Mouse (Mus musculus) mouse embryonic stem cell (cell line): ENCODE measurements around the gene Gm36864.

Source experiments
- in situ Hi-C, 2 experiments: fragments of 300-500 bp; cut with MboI; formaldehyde crosslinking; loops; 1 replicate in 1 of 2; 3 replicates in 1 of 2; pipeline ENCODE4 v1.14.3; 2019 to 2020; ENCODE audit warnings: low sequenced_read_pairs in 2 of 2, low pct_unique_long_range_greater_than_20kb in 1 of 2, mixed read lengths in 1 of 2; ENCODE audit not compliant: unreplicated experiment in 1 of 2

The Gm36864 gene

DNA sequence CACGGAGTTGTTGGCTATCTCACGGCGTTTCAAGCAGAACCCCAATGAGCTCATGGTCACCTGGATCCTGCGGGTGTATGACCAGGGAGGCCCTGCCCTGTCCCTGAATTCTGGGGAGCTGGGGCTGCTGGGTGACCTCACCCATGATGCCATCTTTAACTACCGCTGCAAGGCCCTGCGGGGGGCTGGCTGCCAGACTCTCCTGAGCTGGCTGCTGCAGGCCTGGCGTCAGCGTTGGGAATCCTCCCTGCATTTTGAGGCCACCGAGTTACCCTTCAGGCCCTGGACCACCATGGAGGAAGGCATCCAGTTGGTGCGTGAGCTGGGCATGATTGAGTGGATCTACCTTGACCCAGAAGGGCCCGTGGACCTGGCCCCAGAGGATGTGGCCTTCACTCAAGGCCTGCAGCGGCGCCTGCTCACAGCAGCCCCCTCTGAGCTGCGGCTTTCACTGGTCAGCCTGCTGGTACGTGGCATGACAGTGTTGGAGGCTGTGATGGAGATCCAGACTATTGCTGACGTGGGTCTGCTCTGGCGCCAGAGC is 14.8 kb downstream of the Gm36864 start:
- in situ Hi-C loops = loop anchor here in 1 of 2 experiments (25.0 kb wide), 1 partner anchor 386 kb away; no protein-coding TSS in a partner anchor

DNA sequence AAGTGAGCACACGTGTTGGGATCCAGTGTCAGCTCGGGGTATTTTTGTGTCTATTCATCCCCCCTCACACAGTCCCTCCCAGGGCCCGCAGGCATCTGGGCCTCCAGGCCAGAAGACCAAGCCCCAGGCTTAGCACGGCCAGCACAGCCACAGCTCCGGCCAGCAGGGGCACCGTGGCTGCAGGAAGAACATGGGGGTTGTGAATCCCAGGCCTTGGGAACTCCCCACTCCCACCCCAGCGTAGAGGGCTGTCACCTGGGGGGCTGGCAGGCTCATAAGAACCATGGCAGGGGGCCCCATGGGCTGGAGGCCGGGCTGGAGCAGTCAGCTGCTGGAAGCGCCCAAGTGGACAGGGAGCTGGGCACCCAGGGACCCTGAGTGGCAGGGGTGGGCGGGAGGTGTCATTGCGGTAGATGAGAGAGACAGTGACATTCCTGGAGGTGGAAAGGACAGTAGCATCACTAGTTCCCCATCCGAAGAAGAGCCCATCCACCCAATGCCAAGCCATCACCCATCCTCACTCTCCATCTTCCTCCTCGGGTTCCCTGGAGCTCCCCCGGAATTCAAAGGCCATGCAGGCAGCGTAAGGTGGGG is 17.1 kb downstream of the Gm36864 start:
- in situ Hi-C loops = loop anchor here in 1 of 2 experiments (25.0 kb wide), 1 partner anchor 384 kb away; no protein-coding TSS in a partner anchor

DNA sequence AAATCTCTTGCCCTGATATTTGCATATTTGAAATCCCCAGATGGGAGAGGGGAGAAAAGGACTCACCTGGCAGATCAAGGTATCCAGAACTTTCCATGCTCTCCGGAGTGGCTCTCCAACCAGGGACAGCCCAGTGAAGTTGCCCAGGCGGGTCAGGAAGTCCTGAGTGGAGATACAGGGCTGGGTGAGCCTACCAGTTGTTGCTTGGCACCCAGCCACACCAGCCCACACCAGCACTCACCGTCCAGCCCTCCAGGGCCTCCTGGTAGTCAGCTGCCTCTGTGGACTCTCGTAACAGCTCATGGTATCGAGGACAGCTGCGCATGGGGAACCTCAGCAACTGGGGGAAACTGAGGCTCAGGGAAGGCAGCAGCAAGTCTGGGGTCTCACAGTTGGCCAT is 19.0 kb downstream of the Gm36864 start:
- in situ Hi-C loops = loop anchor here in 1 of 2 experiments (25.0 kb wide), 1 partner anchor 382 kb away; no protein-coding TSS in a partner anchor

DNA sequence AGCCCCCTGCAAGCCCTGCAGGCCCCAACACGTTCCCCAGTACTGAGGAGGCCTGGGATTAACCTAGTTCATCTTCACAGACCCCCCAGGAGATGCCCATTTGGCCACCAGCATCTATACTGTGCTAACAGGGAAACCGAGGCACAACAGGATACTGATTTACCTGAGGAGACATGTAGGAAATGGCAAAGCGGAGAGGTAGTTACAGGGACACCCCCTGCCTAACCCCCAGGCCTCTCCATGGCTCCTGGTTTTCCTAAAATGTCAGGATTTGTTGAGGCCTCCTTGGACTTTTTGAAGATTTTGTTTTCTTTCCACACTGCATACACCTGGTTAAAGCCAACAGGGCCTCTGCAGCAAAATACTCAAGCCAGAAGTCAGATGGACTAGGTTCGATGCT is 21.3 kb downstream of the Gm36864 start, which contains the start of gene Acp4:
TSS of gene Acp4 (minus strand) at position 101 of the 400 bp plus-strand sequence.
- in situ Hi-C loops = loop anchor here in 1 of 2 experiments (25.0 kb wide), 1 partner anchor 380 kb away; no protein-coding TSS in a partner anchor

DNA sequence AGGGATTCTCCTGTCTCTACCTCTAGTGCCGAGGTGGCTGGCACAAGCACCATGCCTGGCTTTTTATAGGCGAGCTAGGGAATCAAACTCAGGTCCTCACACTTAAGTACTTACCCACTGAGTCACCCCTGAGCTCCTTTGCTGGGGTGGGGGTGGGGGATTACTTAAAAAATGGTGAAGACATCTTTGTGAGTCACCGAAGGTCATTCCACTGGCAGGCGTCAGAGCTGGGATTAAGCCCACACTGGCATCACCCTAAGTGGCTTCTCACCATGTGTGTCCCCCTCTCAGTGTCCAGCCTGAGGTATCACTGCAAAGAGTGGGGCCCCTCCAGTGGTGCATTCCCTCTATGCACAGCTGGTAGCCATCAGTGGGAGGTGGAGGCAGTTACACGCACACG is 24.4 kb downstream of the Gm36864 start:
- in situ Hi-C loops = loop anchor here in 1 of 2 experiments (5.0 to 25.0 kb wide), 2 partner anchors 57 to 377 kb away; no protein-coding TSS in a partner anchor

DNA sequence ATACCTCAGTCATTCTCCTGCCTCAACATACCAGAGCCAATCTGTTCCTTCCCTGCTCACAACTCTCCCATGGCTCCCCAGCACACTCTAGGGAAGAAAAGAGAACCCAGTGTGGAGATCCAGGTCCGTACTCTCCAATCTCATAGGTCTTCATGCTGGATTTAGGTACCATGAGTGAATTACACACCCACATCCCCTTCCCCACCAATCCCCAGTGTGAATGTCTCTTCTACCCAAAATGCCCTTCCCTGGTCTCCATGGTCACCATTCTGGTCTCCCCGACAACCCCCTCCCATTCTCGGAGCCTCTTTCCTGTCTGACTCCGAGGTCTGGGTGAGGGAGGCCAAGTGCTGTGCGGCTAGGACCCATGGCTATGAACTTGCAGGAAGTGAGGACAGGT is 25.2 kb downstream of the Gm36864 start, which contains the start of gene Gm15517:
TSS of gene Gm15517 (plus strand) at position 301 of the 400 bp plus-strand sequence.
- in situ Hi-C loops = loop anchor here in 1 of 2 experiments (5.0 to 25.0 kb wide), 2 partner anchors 56 to 376 kb away; no protein-coding TSS in a partner anchor

DNA sequence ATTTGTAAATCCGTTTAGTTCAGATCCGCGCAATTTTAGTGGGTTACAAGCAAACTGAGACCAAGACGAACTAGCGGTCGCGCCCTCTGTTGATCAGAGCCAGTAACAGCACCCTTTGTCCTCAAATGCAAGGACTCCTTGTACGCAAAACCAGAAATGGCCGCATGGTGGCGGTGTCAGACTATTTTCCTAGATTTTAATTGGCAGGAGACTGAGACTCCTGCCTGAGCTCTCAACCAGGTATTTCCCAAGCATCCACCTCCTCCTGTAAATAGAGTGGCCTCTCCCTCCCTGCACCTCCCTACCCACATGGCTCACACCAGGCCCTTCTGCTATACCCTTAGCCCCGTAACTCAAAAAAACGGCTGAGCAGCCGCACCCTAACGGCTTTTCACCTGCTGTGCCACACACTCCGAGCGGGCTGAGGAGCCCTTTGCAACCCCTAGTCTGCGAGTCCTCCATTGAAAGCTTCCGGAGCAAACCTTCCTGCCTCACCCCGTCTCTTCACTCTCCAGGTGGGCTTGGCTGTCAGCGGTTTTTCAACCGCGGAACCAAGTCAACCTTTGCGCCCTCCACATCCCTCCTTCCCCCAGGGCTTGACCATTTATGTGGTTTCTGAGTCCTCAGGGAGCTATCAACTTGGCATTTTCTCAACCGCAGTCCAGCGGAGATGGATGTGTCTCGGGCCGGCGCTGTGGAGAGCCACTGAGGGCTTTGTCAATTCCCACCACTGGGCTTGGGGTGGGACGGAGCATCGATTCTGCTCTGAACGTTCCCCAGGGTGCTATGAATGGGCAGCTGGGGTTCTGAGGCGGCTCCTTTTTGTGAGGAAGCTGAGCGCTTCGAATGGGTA is 27.0 kb downstream of the Gm36864 start:
- in situ Hi-C loops = loop anchor here in 1 of 2 experiments (5.0 to 25.0 kb wide), 2 partner anchors 54 to 374 kb away; no protein-coding TSS in a partner anchor

DNA sequence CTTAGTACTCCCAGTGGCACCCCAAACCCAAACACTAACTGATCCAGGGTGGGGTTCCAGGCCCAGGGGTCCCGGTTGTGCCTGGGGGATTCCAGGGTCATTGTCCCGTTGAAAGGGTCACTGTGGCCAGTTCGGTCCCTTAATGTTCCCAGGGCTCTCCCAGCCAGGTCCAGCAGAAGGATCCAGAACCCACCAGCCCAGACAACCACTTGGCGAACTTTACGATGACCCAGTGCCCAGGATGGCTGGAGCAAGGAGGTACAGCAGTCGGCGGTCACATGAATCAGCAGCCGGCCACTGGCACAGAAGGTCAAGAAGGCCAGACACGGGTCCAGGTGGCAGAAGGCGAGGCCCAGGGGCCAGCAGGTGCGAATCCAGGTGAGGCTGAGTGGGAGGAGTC is 32.1 kb downstream of the Gm36864 start:
- in situ Hi-C loops = loop anchor here in 1 of 2 experiments (25.0 kb wide), 1 partner anchor 369 kb away; no protein-coding TSS in a partner anchor

DNA sequence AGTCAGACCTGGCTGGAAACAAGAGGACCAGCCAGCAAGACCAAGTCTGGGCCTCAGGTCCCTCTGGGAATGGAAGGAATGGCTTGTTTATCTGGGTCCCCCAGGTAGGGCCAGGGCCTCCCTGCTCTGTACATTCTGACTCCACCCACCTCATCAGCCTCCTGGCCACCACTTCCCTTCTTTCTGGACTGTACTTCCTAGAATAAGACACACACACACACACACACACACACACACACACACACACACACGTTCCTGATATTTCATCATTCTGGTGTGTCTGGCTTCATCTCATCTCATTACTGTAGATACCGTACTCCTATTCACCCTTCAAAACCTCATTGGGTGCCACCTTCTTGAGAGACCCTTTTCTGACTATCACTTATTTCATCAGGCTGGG is 33.4 kb downstream of the Gm36864 start:
- in situ Hi-C loops = loop anchor here in 1 of 2 experiments (25.0 kb wide), 1 partner anchor 368 kb away; no protein-coding TSS in a partner anchor

DNA sequence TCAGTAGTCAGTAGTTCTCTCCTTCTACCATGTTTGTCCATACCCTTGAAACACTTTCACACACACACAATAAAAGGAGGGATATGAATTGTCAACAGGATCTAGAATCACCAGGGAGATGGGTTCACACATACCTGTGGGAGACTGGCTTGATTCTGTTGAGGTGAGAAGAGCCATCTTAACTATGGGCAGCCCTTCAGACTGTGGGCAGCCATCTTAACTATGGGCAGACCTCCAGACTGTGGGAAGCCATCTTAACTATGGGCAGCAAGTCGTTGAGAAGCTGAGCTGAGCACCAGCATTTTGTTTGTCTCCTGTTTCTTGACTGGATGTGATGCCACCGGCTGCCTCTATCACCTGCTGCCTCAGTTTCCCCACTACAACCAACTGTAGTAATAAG is 35.3 kb downstream of the Gm36864 start:
- in situ Hi-C loops = loop anchor here in 1 of 2 experiments (25.0 kb wide), 1 partner anchor 366 kb away; no protein-coding TSS in a partner anchor

DNA sequence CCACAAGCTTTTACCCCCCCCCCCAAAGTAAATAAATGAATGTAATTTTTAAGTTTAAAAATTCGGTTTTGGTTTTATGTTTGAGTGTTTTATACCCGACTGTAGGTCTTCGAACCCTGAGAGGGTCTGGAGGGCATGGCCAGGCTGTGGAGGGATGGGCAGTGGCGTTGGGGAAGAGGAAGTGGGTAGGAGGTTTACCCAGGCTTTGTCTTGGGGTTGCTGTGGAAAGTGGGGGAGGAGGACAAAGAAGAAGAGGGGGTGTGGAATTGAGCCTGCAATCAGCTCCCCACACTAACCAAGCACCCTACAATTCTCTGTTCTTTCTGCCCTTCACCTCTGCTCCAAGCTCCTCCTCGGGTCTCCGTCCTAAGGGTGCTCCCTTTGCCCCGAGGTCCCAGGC is 36.6 kb downstream of the Gm36864 start:
- in situ Hi-C loops = loop anchor here in 1 of 2 experiments (25.0 kb wide), 1 partner anchor 365 kb away; no protein-coding TSS in a partner anchor

DNA sequence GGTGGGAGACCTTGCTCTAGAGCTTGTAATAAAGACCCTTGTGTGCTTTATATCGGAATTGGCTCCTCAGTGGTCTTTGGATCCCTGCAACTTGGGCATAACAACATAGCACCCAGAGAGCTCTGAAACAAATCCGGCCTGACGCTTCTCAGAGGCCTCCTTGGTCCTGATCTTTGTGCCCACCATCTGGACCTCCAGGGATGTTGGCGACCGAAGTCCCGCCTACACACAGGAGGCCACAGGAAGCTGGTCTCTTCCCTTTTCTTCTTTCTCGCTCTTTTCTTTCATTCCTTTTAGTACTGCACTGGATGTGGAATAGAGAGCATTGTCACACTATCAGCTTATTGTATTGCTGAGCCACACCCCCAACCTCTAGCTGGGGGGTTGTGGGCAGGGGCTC is 37.5 kb downstream of the Gm36864 start:
- in situ Hi-C loops = loop anchor here in 1 of 2 experiments (25.0 kb wide), 1 partner anchor 364 kb away; no protein-coding TSS in a partner anchor

DNA sequence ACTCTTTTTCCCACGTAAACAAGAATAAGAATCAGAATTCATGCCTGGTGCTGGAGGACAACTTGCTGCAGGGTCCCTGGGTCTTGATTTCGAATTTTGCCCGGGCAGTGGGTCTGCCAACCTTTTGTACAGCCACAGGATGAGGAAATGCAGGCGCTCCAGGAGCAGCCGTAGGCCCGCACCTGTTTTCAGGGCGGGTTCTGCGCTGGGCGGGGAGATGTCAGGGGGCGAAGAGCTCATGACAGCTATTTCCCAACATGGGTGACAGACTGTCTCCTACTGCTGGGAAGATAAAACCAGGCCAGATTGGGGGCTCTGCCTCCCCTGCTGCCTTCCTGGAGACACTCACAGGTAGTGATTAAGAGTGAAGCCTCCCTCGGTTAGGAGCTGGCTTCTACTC is 38.1 kb downstream of the Gm36864 start:
- in situ Hi-C loops = loop anchor here in 1 of 2 experiments (25.0 kb wide), 1 partner anchor 363 kb away; no protein-coding TSS in a partner anchor

DNA sequence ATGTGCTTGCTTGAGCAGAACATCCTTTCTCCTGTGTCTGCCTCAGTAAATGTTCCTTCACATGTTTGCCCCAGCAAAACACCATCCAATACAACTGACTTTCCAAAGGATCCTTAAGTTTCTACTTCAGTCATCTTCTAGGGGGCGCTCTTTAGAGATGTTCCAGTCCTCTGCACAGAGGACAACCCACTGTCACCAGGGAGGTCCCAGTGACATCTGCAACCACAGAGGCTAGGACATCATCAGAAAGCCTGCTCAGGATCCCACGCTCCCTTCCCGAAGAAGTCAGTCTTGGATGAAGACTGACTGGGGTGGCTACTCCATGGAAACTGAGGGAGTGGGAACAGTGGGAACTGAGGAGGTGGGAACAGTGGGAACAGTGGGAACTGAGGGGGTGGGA is 39.6 kb downstream of the Gm36864 start:
- in situ Hi-C loops = no loop called here

DNA sequence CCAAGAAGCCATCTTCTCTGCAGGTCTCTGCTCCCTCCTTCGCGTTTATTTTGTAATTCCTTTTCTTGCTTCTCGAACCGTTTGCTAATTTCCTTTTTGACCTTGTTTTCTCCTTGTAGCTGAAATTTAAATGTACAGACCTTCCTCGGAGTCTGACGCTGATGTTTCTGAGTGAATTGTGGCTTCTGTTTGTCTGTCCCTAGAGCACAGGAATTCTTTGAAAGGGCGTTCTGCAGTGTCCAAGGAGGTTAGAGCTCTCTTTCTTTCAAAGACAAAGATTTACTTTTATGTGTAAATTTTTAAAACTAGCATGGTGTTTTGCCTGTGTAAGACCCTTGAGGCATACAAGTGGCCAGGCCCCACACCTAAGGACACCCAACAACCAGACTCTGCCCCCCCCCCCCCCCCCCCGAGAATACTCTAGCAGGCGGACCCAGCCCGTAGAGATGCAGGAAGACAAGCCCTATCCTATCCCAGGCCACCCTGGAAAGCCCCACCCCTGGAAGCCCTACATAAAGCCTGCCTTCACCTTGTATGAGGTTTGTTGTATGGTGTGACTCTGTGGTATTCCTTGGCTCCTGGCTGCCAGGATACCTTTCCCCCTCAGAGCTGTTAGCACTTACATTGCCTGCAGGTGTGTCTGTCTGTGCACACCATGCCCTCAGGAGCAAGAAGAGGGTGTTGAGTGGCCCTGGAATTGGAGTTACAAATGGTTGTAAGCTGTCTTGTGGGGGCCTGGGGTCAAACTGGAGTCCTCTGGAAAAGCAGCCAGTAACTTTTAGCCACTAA is 40.7 kb downstream of the Gm36864 start:
- in situ Hi-C loops = no loop called here

DNA sequence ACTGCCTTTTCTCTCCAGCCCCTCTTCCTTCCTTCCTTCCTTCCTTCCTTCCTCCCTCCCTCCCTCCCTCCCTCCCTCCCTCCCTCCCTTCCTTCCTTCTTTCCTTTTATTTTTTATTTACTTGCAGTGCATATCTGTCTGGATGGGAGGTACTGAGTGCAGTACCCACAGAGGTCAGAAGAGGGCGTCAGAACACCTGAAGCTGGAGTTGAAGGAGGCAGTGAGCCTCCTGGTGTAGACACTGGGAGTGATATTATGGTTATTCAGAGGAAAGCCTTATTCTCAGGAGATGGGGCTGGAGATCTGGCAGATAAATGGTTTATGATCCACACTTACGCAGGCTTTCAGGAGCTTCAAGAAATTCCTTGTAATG is 41.3 kb downstream of the Gm36864 start:
- in situ Hi-C loops = no loop called here

DNA sequence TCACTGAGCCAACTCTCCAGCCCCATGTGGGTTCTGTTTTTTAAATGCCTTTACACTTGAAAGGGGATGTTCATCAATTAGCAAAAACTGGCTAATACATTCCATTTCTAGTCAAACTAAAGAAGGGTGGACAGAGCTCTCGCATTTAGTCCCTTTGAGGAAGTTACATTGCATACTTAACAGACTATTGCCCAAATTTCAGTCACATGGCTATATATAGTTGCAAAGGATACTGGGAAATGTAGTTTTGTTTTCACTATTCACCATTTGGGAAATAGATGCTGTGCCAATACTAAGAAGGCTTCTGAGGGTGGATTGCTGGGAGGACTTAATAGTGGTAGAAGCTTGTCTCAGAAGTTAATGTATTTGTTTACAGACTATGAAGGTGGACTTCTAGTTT is 45.0 kb downstream of the Gm36864 start:
- in situ Hi-C loops = no loop called here

DNA sequence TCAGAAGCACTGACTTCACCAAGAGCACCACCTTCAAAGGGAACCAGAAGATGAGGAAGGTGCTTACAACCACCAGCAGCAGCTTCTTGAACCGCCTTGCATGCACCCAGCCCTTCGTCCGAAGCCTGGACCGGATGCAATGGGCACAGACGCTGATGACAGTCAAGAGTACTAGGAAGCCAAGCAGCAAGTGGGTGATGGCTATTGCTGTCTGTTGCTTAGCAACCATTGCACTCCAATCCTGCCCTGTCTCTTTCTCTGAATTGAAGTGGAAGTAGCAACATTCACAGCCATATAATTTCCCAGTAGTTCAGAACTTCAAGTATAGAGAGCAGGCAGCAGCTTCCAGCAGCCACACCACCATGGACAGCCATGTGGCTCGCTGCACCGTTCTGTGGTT is 45.6 kb downstream of the Gm36864 start:
- in situ Hi-C loops = no loop called here
